Mouse (Mus musculus) neural tube, embryonic 14.5 days (tissue): ENCODE data around the gene AC109138.7. TPM values are rescaled to one million over a fixed set of nuclear protein-coding genes. Genes with fewer than 3 reads are reported as not detected.

Source experiments
- ATAC-seq: fragments of 200-750 bp; cut with Nextera tagmentation; 2 replicates; pipeline ENCODE4 v1.8.0; 2017; ENCODE audit warnings: low read depth, mild to moderate bottlenecking, moderate TSS enrichment, moderate library complexity
- H3K27ac ChIP-seq: fragments of 300-500 bp; sonication (generic); 2 replicates; pipeline ENCODE4 v1.5.1; 2014; ENCODE audit warnings: low read depth, mild to moderate bottlenecking, control low read depth, low read length, moderate library complexity, mixed read lengths
- H3K27me3 ChIP-seq: fragments of 300-500 bp; sonication (generic); 2 replicates; pipeline ENCODE4 v1.6.1; 2014; ENCODE audit warnings: low read length; ENCODE audit not compliant: control insufficient read depth, insufficient read depth
- H3K36me3 ChIP-seq: fragments of 300-500 bp; sonication (generic); 2 replicates; pipeline ENCODE4 v1.6.1; 2014; ENCODE audit warnings: low read length, mixed read lengths; ENCODE audit not compliant: control insufficient read depth, insufficient read depth
- H3K4me1 ChIP-seq: fragments of 300-500 bp; sonication (generic); 2 replicates; pipeline ENCODE4 v1.6.1; 2014; ENCODE audit warnings: low read length; ENCODE audit not compliant: control insufficient read depth, insufficient read depth
- H3K4me2 ChIP-seq: fragments of 300-500 bp; sonication (generic); 2 replicates; pipeline ENCODE4 v1.6.1; 2014; ENCODE audit warnings: mild to moderate bottlenecking, low read depth, low read length, control low read depth
- H3K4me3 ChIP-seq: fragments of 300-500 bp; sonication (generic); 2 replicates; pipeline ENCODE4 v1.5.1; 2014; ENCODE audit warnings: low read depth, low read length, control low read depth, mixed read lengths
- H3K9ac ChIP-seq: fragments of 300-500 bp; sonication (generic); replicated peaks from 2 replicates; pipeline ENCODE4 v1.6.1; 2014; ENCODE audit warnings: low read depth, mild to moderate bottlenecking, control low read depth, low read length, mixed read lengths
- H3K9me3 ChIP-seq: fragments of 300-500 bp; sonication (generic); 2 replicates; pipeline ENCODE4 v1.6.1; 2016; ENCODE audit warnings: low read length; ENCODE audit not compliant: control insufficient read depth
- WGBS: fragments of 180-500 bp; shearing (Covaris S2); extraction: QIAGEN DNeasy Blood & Tissue Kit; methylation state at CpG from one replicate; pipeline ENCODE4 v1.1.7; 2014; 5-methylcytosine and 5-hydroxymethylcytosine counted together
- polyA plus RNA-seq: library from polyadenylated mRNA; unstranded; fragments of >200 nt; fragmentation: Nextera tagmentation; extraction: Ambion mirVana; gene quantifications from 2 replicates; pipeline ENCODE4 v1.2.1, GENCODE M21; 2014

Gene AC109138.7
- polyA plus RNA-seq, 1 experiment from 2014 or later: not detected

DNA sequence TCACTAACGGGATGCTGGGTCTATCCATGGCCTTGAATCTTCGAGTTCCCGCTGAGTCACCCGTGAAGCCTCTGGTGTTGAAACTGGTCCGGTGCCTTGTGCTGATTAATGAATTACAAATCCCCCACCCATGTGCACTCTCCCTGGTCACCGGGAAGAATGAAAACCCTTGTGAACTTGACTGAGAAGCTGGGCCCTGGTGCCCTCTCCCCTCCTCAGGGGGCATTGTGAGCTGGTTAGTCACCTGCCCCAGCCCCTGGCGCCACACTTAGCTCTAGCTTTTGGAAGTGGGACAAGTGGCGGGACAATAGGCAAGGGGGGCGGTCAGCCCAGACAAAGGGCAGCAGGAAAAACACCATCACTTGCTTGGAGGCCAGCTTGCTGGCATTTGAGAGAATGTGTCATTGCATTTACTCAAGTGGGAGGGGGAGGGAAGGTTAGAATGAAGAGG is 608 bp upstream of the AC109138.7 start:
- Histone ChIP-seq H3K4me1 (peaks cover 14% of the 10 kb centered on the region; the same call in 1 of the 2 replicates), H3K27ac (no peak overlapping the region), H3K27me3 (peaks cover 18% of the 10 kb centered on the region; the same call in 1 of the 2 replicates), H3K4me3 (no peak overlapping the region; the same call in 1 of the 2 replicates), H3K36me3 (no peaks in the 10 kb centered on the region), H3K4me2 (no peak overlapping the region; the same call in 1 of the 2 replicates), H3K9me3 (no peaks in the 10 kb centered on the region), H3K9ac (no peak overlapping the region)
- WGBS: 2% methylated on average over 9 of the region's 9 CpGs
- no peak for ATAC-seq

DNA sequence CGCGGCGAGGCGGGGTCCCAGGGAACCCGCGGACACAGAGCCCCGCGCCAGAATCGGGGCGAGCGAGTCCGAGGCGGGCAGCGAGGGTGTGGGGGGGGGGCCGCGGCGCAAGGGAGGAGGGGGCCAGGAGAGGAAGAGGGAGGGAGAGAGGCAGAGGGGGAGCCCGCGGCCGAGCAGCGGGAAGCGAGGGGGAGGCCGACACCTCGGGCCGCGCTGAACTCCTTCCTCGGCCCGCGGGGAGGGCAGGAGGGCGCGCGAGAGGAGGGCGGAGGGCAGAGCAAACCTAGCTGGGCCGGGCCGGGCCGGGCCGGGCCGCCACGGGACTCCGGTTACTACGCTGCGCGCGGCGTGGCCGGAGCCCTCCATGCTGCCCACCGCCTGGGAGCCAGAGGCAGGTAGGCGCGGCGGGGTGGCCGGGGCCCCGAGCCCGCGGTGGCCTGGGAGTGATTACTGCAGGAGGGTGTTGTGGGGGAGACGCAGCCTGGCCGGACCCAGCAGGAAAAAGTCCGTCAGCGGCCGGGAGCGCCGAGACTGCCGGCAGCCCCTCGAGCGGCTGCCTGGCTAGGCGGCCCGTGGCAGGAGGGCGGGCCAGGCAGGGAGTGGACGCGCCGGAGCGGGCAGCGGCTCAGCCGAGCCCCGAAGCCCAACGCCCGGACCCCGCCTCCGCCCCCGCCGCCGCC is 754 bp downstream of the AC109138.7 start:
- H3K9me3 ChIP-seq: no peaks in the 10 kb centered on the region
- peaks cover 14% of the 10 kb centered on the region; the same call in 1 of the 2 replicates for H3K4me1 ChIP-seq
- H3K36me3 ChIP-seq: no peaks in the 10 kb centered on the region
- peak; percentile 50; the same call in 1 of the 2 replicates for ATAC-seq
- H3K9ac ChIP-seq: peak overlapping the region; percentile 56
- H3K4me2 ChIP-seq: peak overlapping the region; percentile 94
- peak overlapping the region; percentile 44 for H3K4me3 ChIP-seq
- WGBS: 0% methylated on average over 59 of the region's 81 CpGs
- H3K27ac ChIP-seq: no peak overlapping the region
- peaks cover 18% of the 10 kb centered on the region; the same call in 1 of the 2 replicates for H3K27me3 ChIP-seq

DNA sequence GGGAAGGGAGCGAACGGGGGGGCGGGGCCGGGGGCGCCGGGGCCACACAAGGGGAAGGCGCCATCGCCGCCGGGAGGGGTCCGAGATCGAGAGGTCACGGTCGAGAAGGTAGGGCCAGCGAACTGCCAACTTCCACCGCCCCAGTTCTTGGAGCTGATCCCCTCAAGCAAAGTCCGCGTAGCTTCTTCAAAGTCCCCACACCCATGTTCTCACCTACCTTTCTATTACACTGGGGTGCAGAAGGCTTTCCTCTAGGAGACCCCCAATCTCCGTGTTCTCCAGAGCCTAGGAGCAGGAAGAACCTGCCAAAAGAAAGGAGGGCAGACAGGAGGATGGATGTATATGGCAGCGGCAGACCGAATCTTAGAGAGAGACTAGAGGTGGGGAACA is 1.3 kb downstream of the AC109138.7 start:
- Histone ChIP-seq H3K27me3 (peaks cover 18% of the 10 kb centered on the region; the same call in 1 of the 2 replicates), H3K9me3 (no peaks in the 10 kb centered on the region), H3K9ac (peak overlapping the region; percentile 56), H3K4me2 (peak overlapping the region; percentile 94), H3K4me3 (peak overlapping the region; percentile 44), H3K4me1 (peaks cover 14% of the 10 kb centered on the region; the same call in 1 of the 2 replicates), H3K27ac (no peak overlapping the region), H3K36me3 (no peaks in the 10 kb centered on the region)
- 4% methylated on average over 20 of the region's 21 CpGs for WGBS
- ATAC-seq: no peak

DNA sequence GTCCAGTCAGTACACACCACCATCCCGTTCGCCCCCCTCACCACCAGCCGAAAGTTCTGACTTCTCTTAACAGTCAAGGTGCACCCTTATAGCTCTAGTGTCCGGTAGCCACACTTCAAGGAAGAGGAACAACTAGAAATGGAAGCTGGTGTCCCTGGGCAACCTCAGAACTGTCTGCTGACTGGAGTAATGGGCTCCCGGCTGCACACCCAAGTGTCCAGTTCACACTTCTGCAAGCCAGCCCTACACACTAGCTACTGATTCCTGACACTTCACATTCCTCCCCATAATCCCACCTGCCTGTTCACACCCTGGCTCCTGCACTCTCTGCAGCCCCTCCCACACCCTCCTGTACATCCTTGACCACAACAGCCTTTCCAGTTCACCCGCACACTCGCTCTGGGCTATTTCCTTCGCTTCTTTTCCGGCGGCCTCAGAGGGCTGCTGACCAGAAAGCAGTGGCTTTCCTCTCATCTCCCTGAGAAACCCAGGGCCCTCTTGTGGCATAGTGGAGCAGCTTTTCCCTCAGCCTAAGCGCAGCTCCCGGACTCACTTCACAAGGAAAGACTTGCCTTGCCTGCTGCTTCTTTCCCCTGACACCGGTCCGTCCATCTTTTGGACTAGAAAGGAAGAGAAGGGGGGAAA is 2.0 kb downstream of the AC109138.7 start:
- Histone ChIP-seq H3K9ac (no peak overlapping the region), H3K4me3 (no peak overlapping the region), H3K4me1 (peaks cover 14% of the 10 kb centered on the region; the same call in 1 of the 2 replicates), H3K36me3 (no peaks in the 10 kb centered on the region), H3K27me3 (peaks cover 18% of the 10 kb centered on the region; the same call in 1 of the 2 replicates), H3K4me2 (peak overlapping the region; percentile 16; the same call in 1 of the 2 replicates), H3K27ac (no peak overlapping the region), H3K9me3 (no peaks in the 10 kb centered on the region)
- ATAC-seq: no peak
- WGBS: 20% methylated on average over 14 of the region's 14 CpGs

DNA sequence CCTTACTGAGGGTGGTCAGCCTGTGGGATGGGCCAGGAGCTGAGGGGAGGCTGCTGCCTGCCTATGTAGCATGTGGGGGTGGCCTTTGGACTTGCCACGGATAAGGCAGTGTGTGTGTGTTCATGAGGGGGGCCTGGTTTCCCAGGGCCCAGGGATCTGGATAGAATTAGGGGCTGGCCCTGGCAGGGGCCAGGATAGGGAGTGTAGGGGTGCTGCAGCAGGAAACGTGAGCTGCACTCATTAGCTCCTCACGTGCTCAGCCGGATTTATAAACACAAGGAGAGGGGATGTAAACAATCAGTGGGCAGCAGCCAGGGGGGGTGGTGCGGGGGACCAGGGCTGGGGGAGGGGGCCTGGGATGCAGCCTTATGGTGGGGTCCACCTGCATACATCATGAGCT is 3.0 kb downstream of the AC109138.7 start:
- H3K4me1 ChIP-seq: peaks cover 14% of the 10 kb centered on the region; the same call in 1 of the 2 replicates
- H3K27ac ChIP-seq: no peak overlapping the region
- H3K9me3 ChIP-seq: no peaks in the 10 kb centered on the region
- H3K36me3 ChIP-seq: no peaks in the 10 kb centered on the region
- no peak overlapping the region for H3K4me2 ChIP-seq
- no peak overlapping the region for H3K4me3 ChIP-seq
- no peak overlapping the region for H3K9ac ChIP-seq
- 14% methylated on average over 5 of the region's 5 CpGs for WGBS
- ATAC-seq: no peak
- peaks cover 18% of the 10 kb centered on the region; the same call in 1 of the 2 replicates for H3K27me3 ChIP-seq

DNA sequence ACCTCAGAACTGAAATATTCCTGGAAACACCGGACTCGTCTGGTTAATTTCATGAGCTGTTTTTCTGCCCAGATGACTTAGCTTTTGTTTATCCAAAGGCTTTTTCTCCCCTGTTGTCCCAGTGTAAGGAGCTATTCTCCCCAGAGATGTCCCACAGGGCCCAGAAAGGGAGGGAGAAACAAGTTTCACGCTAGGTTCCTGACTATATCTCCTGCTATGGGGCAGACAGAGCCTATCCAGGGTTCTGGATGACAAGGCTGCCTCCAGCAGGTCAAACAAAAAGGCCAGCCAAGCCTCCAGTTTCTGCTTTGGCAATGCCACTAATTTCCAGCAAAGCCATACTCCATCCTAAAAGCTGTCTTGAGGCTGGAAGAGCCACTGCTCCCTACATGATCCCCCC is 3.7 kb downstream of the AC109138.7 start:
- 61% methylated on average over 3 of the region's 3 CpGs for WGBS
- Histone ChIP-seq H3K9me3 (no peaks in the 10 kb centered on the region), H3K4me2 (no peak overlapping the region), H3K9ac (no peak overlapping the region), H3K4me3 (no peak overlapping the region), H3K27me3 (peaks cover 18% of the 10 kb centered on the region; the same call in 1 of the 2 replicates), H3K36me3 (no peaks in the 10 kb centered on the region), H3K27ac (no peak overlapping the region), H3K4me1 (peaks cover 14% of the 10 kb centered on the region; the same call in 1 of the 2 replicates)
- ATAC-seq: no peak

DNA sequence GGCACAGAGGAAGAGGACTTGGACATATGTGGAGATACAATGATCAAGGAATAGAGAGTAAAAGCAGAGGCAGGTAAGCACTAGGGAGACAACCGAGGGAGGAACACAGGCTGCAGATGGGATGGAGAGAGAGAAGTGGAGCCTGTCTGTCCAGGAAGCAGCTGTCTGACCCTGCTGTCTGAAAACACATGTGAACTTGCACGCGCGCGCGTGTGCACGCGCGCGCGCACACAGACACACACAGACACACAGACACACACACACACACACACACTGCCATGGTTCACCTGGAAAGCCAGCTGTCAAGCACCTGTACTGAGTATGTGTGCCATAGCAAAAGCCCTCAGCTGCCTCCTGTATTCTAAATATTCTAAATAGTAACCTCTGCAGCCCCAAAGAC is 4.1 kb downstream of the AC109138.7 start:
- H3K9me3 ChIP-seq: no peaks in the 10 kb centered on the region
- H3K27me3 ChIP-seq: peaks cover 18% of the 10 kb centered on the region; the same call in 1 of the 2 replicates
- no peak for ATAC-seq
- peaks cover 14% of the 10 kb centered on the region; the same call in 1 of the 2 replicates for H3K4me1 ChIP-seq
- WGBS: 88% methylated on average over 11 of the region's 11 CpGs
- no peaks in the 10 kb centered on the region for H3K36me3 ChIP-seq
- H3K4me2 ChIP-seq: no peak overlapping the region
- H3K4me3 ChIP-seq: no peak overlapping the region
- no peak overlapping the region for H3K27ac ChIP-seq
- no peak overlapping the region for H3K9ac ChIP-seq

DNA sequence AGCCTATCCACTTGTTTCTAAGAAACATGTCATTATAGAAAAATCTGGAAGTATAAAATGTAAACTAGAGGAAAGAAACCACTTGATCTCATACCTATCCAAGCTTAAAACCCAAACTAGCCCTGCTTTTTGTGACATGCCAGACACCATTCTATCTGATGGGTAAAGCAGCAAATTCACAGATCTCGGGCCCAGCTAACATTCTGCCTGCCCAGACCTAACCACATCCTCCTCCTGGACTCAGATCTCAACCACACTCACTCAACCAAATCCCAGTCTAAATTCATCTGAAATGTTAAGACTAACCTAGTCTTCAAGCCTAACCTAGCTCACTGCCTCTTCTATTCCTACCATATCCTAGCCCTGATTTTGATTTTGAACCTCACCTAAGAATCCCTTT is 4.6 kb downstream of the AC109138.7 start:
- 81% methylated on average over 1 of the region's 1 CpGs for WGBS
- no peak for ATAC-seq
- H3K36me3 ChIP-seq: no peaks in the 10 kb centered on the region

DNA sequence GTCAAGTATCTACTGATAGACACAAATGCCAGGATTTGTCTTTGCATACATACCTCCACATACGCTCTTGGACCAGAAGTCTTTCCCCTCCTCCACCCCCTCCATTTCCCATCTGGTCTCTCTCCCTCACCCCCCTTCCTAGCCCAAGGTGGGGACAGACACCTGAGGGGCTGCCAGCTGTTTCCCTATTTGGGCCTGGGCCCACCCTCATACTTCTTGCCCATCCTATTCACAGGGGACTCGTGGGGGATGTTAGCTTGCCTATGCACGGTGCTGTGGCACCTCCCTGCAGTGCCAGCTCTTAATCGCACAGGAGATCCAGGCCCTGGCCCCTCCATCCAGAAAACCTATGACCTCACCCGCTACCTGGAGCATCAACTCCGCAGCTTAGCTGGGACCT is 5.8 kb downstream of the AC109138.7 start:
- Histone ChIP-seq H3K9me3 (no peaks in the 10 kb centered on the region), H3K9ac (no peak overlapping the region), H3K4me1 (peaks cover 5% of the 10 kb centered on the region; the same call in 1 of the 2 replicates), H3K27ac (no peak overlapping the region), H3K4me2 (no peak overlapping the region), H3K27me3 (peaks cover 6% of the 10 kb centered on the region; the same call in 1 of the 2 replicates), H3K36me3 (no peaks in the 10 kb centered on the region), H3K4me3 (no peak overlapping the region)
- WGBS: 82% methylated on average over 6 of the region's 6 CpGs
- ATAC-seq: no peak

More for the DNA sequence above, 4.6 kb downstream of the AC109138.7 start:
- H3K4me1 ChIP-seq: peaks cover 14% of the 10 kb centered on the region; the same call in 1 of the 2 replicates
- no peaks in the 10 kb centered on the region for H3K9me3 ChIP-seq
- no peak overlapping the region for H3K27ac ChIP-seq
- no peak overlapping the region for H3K4me2 ChIP-seq
- H3K4me3 ChIP-seq: no peak overlapping the region
- H3K27me3 ChIP-seq: peaks cover 14% of the 10 kb centered on the region; the same call in 1 of the 2 replicates
- H3K9ac ChIP-seq: no peak overlapping the region
